Mouse (Mus musculus): ENCODE measurements at regions not wholly inside any gene's neighbourhood (a gene's known extent, or its start where the extent isn't known, plus 50 kb on each side); places are given as distances from the start of the nearest gene placed in this dataset.

GRCm38 (mm10) chr4:99491536-99492514 lies 164.3 kb upstream of the Foxd3 start:
- no peak for DNase-seq (ENCODE audit: low spot score in 2 of 2)

- no peak for DNase-seq (ENCODE audit: low spot score in 2 of 2)
Observed at GRCm38 (mm10) chr4:99503221-99503744, 152.8 kb upstream of the Foxd3 start.

DNA sequence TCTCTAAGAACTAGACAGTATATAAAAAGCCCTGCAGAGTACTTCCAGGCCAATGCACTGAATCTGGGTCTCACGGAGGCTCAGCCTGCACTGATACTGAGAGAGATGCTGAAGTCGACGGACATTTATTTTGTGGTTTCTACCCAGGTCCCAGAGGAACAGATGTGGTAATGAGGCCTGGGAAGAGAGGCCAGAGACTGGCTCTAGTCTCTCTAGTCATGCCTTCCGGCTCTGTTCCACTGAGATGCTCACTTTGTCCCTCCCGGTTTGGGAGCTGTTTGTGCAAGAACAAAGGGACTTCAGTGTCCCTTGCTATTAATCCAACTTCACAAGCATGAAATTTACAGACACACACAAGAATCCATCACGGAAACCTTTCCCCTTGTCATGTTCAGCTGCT lies 144.1 kb upstream of the Foxd3 start:
- DNase-seq (ENCODE audit: low spot score in 2 of 2), result no peak

GRCm38 (mm10) chr4:99516883-99517282 lies 139.2 kb upstream of the Foxd3 start:
- no peak for DNase-seq (ENCODE audit: low spot score in 2 of 2)

DNA sequence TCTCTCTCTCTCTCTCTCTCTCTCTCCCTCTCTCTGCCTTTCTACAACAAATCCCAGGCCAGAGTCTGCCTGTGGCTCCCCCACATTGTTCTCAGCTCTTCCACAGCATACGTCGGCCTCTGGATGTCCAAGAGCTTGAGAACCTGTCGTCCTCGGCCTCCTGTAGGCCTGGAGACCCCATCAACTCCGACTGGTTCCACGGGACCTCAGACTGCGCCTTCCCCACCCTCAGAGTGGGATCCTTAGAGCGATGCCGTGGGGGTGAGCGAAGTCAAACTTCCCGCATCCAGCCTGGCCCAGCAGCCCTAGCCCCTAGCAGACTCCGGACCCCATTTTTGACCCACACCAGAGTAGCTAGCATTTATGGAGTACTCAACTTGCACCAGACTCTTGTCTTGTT lies 128.7 kb upstream of the Foxd3 start:
- no peak for DNase-seq (ENCODE audit: low spot score in 2 of 2)

DNA sequence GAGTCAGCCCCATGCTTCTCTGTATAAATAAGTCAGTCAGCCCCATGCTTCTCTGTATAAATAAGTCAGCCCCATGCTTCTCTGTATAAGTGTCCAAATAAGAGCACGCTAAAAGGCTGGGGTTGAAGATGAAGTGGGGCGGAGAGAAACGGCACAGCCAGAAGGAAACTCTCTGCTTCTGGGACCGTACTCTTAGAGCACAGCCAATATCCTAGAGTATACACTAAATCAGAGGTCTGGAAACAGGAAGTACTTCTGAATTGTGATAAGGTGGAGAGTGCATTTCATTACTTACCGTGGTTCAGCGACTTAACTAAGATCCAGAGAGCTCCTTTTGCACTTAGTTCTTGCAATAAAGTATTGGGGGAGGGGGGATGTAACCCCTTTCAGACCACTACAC lies 112.1 kb upstream of the Foxd3 start:
- DNase-seq (ENCODE audit: low spot score in 2 of 2), result no peak

DNA sequence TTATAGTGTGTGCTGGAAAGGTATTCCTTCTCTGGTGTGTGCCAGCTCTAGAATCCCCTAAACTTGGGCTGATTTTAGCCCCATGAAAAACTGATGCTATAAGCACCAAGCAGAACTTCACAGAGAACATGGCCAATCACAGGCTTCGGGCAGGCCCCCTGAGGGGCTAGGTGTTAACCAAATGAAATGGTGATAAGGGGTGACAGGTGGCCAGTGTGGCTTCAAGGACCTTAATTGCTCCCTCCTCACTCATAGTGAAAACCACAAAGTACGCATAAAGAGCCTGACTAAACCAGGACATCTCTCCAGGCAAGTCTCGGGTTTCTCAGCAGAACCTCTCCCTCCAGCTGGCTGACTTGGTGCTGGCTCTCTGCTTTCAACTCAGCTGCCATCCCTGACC lies 110.4 kb upstream of the Foxd3 start:
- no peak for DNase-seq (ENCODE audit: low spot score in 2 of 2)

DNA sequence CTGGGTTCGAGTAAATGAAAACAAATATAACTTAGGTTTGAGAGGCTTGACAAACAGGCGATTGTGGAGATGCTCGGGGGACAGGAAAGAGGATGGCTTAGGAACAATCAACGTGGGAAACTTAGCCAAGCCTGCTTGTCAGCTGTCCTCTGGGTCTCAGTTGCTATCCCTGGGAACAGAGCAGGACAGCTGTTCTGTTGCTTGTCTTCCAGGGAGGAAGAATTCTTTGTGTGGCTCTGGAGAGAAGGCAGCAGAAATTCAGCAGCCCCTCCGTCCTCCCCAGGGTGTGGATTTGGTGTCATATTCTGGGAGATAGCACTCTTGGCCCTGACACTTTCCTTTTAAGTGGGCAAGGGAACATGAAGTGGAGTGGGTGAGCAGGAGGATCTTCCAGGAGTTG lies 98.1 kb upstream of the Foxd3 start:
- DNase-seq (ENCODE audit: low spot score in 2 of 2), result no peak

DNA sequence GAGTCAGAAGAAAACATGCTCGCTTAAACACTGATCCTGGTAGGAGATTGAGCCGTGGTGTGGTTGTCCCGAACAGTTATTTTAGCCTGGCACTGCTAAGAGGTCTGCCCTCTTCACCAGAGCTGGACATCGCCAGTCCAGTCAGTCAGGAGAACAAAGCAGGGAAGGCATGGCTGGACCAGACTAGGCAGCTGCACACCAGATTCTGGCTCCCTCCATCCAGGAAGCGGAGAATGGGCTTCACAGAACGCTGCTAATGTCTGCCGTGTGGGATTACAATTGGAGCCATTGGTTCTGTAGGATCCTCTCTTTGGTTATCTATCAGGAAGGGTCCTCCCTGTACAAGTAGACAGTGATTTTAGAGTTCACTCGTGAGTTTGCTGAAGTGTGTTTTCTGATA lies 95.5 kb upstream of the Foxd3 start:
- no peak for DNase-seq (ENCODE audit: low spot score in 2 of 2)

GRCm38 (mm10) chr4:99561506-99561937 lies 94.6 kb upstream of the Foxd3 start:
- no peak for DNase-seq (ENCODE audit: low spot score in 2 of 2)

DNA sequence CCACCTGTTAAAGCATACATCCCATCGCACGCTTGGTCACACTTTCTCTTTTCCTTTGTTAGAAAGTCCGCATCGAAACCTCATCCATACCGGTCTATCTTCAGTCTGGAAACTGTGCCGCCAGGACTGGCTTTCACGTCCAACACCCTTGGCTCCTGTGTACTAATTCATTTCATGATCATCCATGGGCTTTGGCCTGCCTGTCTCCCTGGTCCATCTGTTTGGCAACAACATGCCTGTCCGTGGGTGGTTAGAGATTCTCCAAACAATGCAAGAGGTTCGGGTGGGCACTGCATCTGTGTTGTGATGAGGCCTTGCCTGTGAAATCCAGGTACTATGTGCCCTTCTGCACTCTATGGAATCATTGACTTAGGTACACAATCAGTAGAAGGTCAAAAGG lies 90.7 kb upstream of the Foxd3 start:
- DNase-seq (ENCODE audit: low spot score in 2 of 2), result no peak

GRCm38 (mm10) chr4:99572841-99573642 lies 83.1 kb upstream of the Foxd3 start:
- DNase-seq (ENCODE audit: low spot score in 2 of 2), result peak; percentile 1 to 7

GRCm38 (mm10) chr4:99574021-99574531 lies 82.0 kb upstream of the Foxd3 start:
- no peak for DNase-seq (ENCODE audit: low spot score in 2 of 2)

- DNase-seq (ENCODE audit: low spot score in 2 of 2), result no peak
Observed at GRCm38 (mm10) chr4:99574984-99575383, 81.1 kb upstream of the Foxd3 start.

DNA sequence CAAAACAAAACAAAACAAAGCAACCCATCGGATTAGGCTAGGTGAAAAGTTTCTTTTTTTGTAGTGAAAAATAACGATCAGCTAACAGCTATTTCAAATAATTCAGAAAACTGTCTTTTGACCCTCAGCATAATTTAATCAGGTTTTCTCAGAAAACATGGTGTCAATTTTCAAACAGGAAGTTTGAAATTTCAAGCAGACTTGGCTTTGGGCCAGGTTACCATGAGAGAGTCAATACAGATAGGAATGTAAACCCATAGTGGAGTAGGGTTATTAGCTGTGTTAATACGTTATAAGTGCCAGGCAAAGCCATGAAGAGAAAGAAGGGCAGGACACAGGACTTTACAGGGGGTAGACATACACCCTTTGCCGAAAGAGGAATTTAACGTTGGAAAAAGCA lies 58.3 kb upstream of the Foxd3 start:
- DNase-seq (ENCODE audit: low spot score in 2 of 2), result no peak

GRCm38 (mm10) chr4:99600741-99601140 lies 55.4 kb upstream of the Foxd3 start:
- DNase-seq (ENCODE audit: low spot score in 2 of 2), result no peak

GRCm38 (mm10) chr4:99601463-99601862 lies 54.6 kb upstream of the Foxd3 start:
- no peak for DNase-seq (ENCODE audit: low spot score in 2 of 2)

Measured in right cerebral cortex, postnatal 36 days (tissue).